Mouse (Mus musculus): ENCODE results near the gene Pkib. TPM values are rescaled to one million over a fixed set of nuclear protein-coding genes. Genes with fewer than 3 reads are reported as not detected.
A peak's percentile ranks its signal among the peaks of the same experiment; 100 is the strongest.

Gene Pkib
- 2.1 TPM in 2 replicates for polyA plus RNA-seq (2012; rRNA removed)

GRCm38 (mm10) chr10:57631896-57632867 is at the start of gene Pkib:
Gene Pkib, plus strand, starts transcription at chr10:57631981.
- Histone ChIP-seq H3K4me3 (replicated peaks; ENCODE audit: extremely low read depth, low read depth, low read length) (peak within 1 kb of the TSS; percentile 54), H3K4me1 (ENCODE audit: control insufficient read depth, insufficient read depth, low read length) (no peaks in the 10 kb centered on the region)
- TF ChIP-seq CTCF (IDR thresholded peaks at IDR 0.05; ENCODE audit: insufficient read depth, low read length) (no peak), POLR2A (IDR thresholded peaks at IDR 0.05; ENCODE audit: borderline replicate concordance, extremely low read depth, low read depth, low read length) (no peak)
- 3% methylated on average over 41 of the region's 41 CpGs for WGBS
- DNase-seq: peak; percentile 56

- no peak for TF ChIP-seq POLR2A (IDR thresholded peaks at IDR 0.05; ENCODE audit: borderline replicate concordance, extremely low read depth, low read depth, low read length)
- TF ChIP-seq CTCF (IDR thresholded peaks at IDR 0.05; ENCODE audit: insufficient read depth, low read length): no peak; the same call in 1 of the 2 replicates
- H3K4me3 ChIP-seq (replicated peaks; ENCODE audit: extremely low read depth, low read depth, low read length): no peak overlapping the region
- H3K4me1 ChIP-seq (ENCODE audit: control insufficient read depth, insufficient read depth, low read length): no peaks in the 10 kb centered on the region
- WGBS: 31% methylated on average over 1 of the region's 1 CpGs
- no peak for DNase-seq
These were observed 47.9 kb upstream of the Pkib start for GRCm38 (mm10) chr10:57583927-57584326.

GRCm38 (mm10) chr10:57594266-57594665 is 37.5 kb upstream of the Pkib start:
- Histone ChIP-seq H3K4me1 (ENCODE audit: control insufficient read depth, insufficient read depth, low read length) (no peaks in the 10 kb centered on the region), H3K4me3 (replicated peaks; ENCODE audit: extremely low read depth, low read depth, low read length) (no peak overlapping the region)
- TF ChIP-seq CTCF (IDR thresholded peaks at IDR 0.05; ENCODE audit: insufficient read depth, low read length) (no peak), POLR2A (IDR thresholded peaks at IDR 0.05; ENCODE audit: borderline replicate concordance, extremely low read depth, low read depth, low read length) (no peak)
- 76% methylated on average over 2 of the region's 2 CpGs for WGBS
- no peak for DNase-seq

- Histone ChIP-seq H3K4me1 (ENCODE audit: control insufficient read depth, insufficient read depth, low read length) (no peaks in the 10 kb centered on the region), H3K4me3 (replicated peaks; ENCODE audit: extremely low read depth, low read depth, low read length) (no peak overlapping the region)
- no peak for DNase-seq
- WGBS: 62% methylated on average over 2 of the region's 2 CpGs
- no peak for TF ChIP-seq POLR2A (IDR thresholded peaks at IDR 0.05; ENCODE audit: borderline replicate concordance, extremely low read depth, low read depth, low read length)
- TF ChIP-seq CTCF (IDR thresholded peaks at IDR 0.05; ENCODE audit: insufficient read depth, low read length): no peak
These were observed 34.6 kb upstream of the Pkib start for GRCm38 (mm10) chr10:57597172-57597571.

GRCm38 (mm10) chr10:57602951-57603350 is 28.8 kb upstream of the Pkib start:
- Histone ChIP-seq H3K4me1 (ENCODE audit: control insufficient read depth, insufficient read depth, low read length) (no peaks in the 10 kb centered on the region), H3K4me3 (replicated peaks; ENCODE audit: extremely low read depth, low read depth, low read length) (no peak overlapping the region)
- TF ChIP-seq CTCF (IDR thresholded peaks at IDR 0.05; ENCODE audit: insufficient read depth, low read length) (no peak), POLR2A (IDR thresholded peaks at IDR 0.05; ENCODE audit: borderline replicate concordance, extremely low read depth, low read depth, low read length) (no peak)
- WGBS: 74% methylated on average over 4 of the region's 4 CpGs
- no peak for DNase-seq

GRCm38 (mm10) chr10:57623311-57623710 is 8.5 kb upstream of the Pkib start:
- H3K4me1 ChIP-seq (ENCODE audit: control insufficient read depth, insufficient read depth, low read length): no peaks in the 10 kb centered on the region
- no peak overlapping the region for H3K4me3 ChIP-seq (replicated peaks; ENCODE audit: extremely low read depth, low read depth, low read length)
- no peak for DNase-seq
- TF ChIP-seq CTCF (IDR thresholded peaks at IDR 0.05; ENCODE audit: insufficient read depth, low read length) (no peak), POLR2A (IDR thresholded peaks at IDR 0.05; ENCODE audit: borderline replicate concordance, extremely low read depth, low read depth, low read length) (no peak)
- WGBS: 73% methylated on average over 10 of the region's 10 CpGs

- no peak overlapping the region for H3K4me3 ChIP-seq (replicated peaks; ENCODE audit: extremely low read depth, low read depth, low read length)
- H3K4me1 ChIP-seq (ENCODE audit: control insufficient read depth, insufficient read depth, low read length): no peaks in the 10 kb centered on the region
- no peak for DNase-seq
- TF ChIP-seq CTCF (IDR thresholded peaks at IDR 0.05; ENCODE audit: insufficient read depth, low read length) (no peak), POLR2A (IDR thresholded peaks at IDR 0.05; ENCODE audit: borderline replicate concordance, extremely low read depth, low read depth, low read length) (no peak)
- WGBS: 83% methylated on average over 2 of the region's 2 CpGs
These were observed 4.0 kb upstream of the Pkib start for GRCm38 (mm10) chr10:57627773-57628172.

- WGBS: 100% methylated on average over 2 of the region's 2 CpGs
- no peak for DNase-seq
- H3K4me3 ChIP-seq (replicated peaks; ENCODE audit: extremely low read depth, low read depth, low read length): no peak overlapping the region
- TF ChIP-seq POLR2A (IDR thresholded peaks at IDR 0.05; ENCODE audit: borderline replicate concordance, extremely low read depth, low read depth, low read length): no peak
- no peak for TF ChIP-seq CTCF (IDR thresholded peaks at IDR 0.05; ENCODE audit: insufficient read depth, low read length)
- H3K4me1 ChIP-seq (ENCODE audit: control insufficient read depth, insufficient read depth, low read length): no peaks in the 10 kb centered on the region
These were observed 1.2 kb upstream of the Pkib start for GRCm38 (mm10) chr10:57630557-57630956.

- DNase-seq: no peak
- TF ChIP-seq CTCF (IDR thresholded peaks at IDR 0.05; ENCODE audit: insufficient read depth, low read length) (no peak), POLR2A (IDR thresholded peaks at IDR 0.05; ENCODE audit: borderline replicate concordance, extremely low read depth, low read depth, low read length) (no peak)
- Histone ChIP-seq H3K4me1 (ENCODE audit: control insufficient read depth, insufficient read depth, low read length) (no peaks in the 10 kb centered on the region), H3K4me3 (replicated peaks; ENCODE audit: extremely low read depth, low read depth, low read length) (no peak overlapping the region)
- 71% methylated on average over 4 of the region's 4 CpGs for whole genome bisulfite sequencing
These were observed 1.1 kb downstream of the Pkib start for GRCm38 (mm10) chr10:57632868-57633240.

- Histone ChIP-seq H3K4me3 (replicated peaks; ENCODE audit: extremely low read depth, low read depth, low read length) (no peak overlapping the region), H3K4me1 (ENCODE audit: control insufficient read depth, insufficient read depth, low read length) (no peaks in the 10 kb centered on the region)
- TF ChIP-seq CTCF (IDR thresholded peaks at IDR 0.05; ENCODE audit: insufficient read depth, low read length): no peak
- no peak for TF ChIP-seq POLR2A (IDR thresholded peaks at IDR 0.05; ENCODE audit: borderline replicate concordance, extremely low read depth, low read depth, low read length)
- DNase-seq: no peak
- WGBS: 29% methylated on average over 4 of the region's 4 CpGs
These were observed 5.2 kb downstream of the Pkib start for GRCm38 (mm10) chr10:57636970-57637369.

Measured in lung, adult 2 months (tissue).